Comparison of ENCODE assay signal across 8 mouse cellular contexts in genomic region chr3:35937345-35937744, GRCm38 (mm10). TPM values are rescaled to one million over a fixed set of nuclear protein-coding genes. Genes with fewer than 3 reads are reported as not detected.
DNase-seq lines count a peak whose midpoint lies in the region; ATAC-seq and TF ChIP-seq lines count a peak whose summit lies in the region.

Dcun1d1 (minus strand) TSS chr3:35937445.

- no peak within 1 kb of the TSS for H3K9ac ChIP-seq in lung, postnatal 0 days (replicated peaks; ENCODE audit: low read depth)
- H3K9ac ChIP-seq in limb, embryonic 14.5 days (ENCODE audit: low read depth, low read length, severe bottlenecking), result no peak within 1 kb of the TSS
- no peak within 1 kb of the TSS for H3K9ac ChIP-seq in stomach, embryonic 15.5 days

- H3K36me3 ChIP-seq in lung, postnatal 0 days (ENCODE audit: insufficient read depth, low read length), result no peaks in the 10 kb centered on the region
- peaks cover 11% of the 10 kb centered on the region; the same call in 1 of the 2 replicates for H3K36me3 ChIP-seq in limb, embryonic 14.5 days (ENCODE audit: control insufficient read depth, insufficient read depth, low read length)
- H3K36me3 ChIP-seq in stomach, embryonic 15.5 days, result no peaks in the 10 kb centered on the region

- intact Hi-C loops in heart, postnatal 36 days (cut with DNase I), result no loop called here

- WGBS in lung, postnatal 0 days, result 92% methylated on average over 6 of the region's 6 CpGs
- 89% methylated on average over 6 of the region's 6 CpGs for WGBS in limb, embryonic 14.5 days
- 93% methylated on average over 6 of the region's 6 CpGs for WGBS in stomach, embryonic 15.5 days

- no peaks in the 10 kb centered on the region for H3K27me3 ChIP-seq in lung, postnatal 0 days (replicated peaks; ENCODE audit: insufficient read depth, low read length)
- no peaks in the 10 kb centered on the region for H3K27me3 ChIP-seq in limb, embryonic 14.5 days (ENCODE audit: control insufficient read depth, insufficient read depth, low read length)
- no peaks in the 10 kb centered on the region for H3K27me3 ChIP-seq in stomach, embryonic 15.5 days (replicated peaks)

- H3K27ac ChIP-seq in lung, postnatal 0 days (ENCODE audit: low read length), result no peak within 1 kb of the TSS
- no peak within 1 kb of the TSS for H3K27ac ChIP-seq in limb, embryonic 14.5 days (replicated peaks; ENCODE audit: low read depth, low read length)
- no peak within 1 kb of the TSS for H3K27ac ChIP-seq in stomach, embryonic 15.5 days

- TF ChIP-seq CTCF in lung, postnatal 0 days (IDR thresholded peaks at IDR 0.05), result no peak

- no peaks in the 10 kb centered on the region for H3K9me3 ChIP-seq in lung, postnatal 0 days (ENCODE audit: low read length)
- H3K9me3 ChIP-seq in limb, embryonic 14.5 days (ENCODE audit: control insufficient read depth, low read length), result no peaks in the 10 kb centered on the region
- no peaks in the 10 kb centered on the region for H3K9me3 ChIP-seq in stomach, embryonic 15.5 days

- H3K4me3 ChIP-seq in lung, postnatal 0 days (ENCODE audit: low read depth, low read length), result no peak within 1 kb of the TSS
- H3K4me3 ChIP-seq in limb, embryonic 14.5 days (replicated peaks; ENCODE audit: low read length), result no peak within 1 kb of the TSS
- no peak within 1 kb of the TSS for H3K4me3 ChIP-seq in stomach, embryonic 15.5 days (replicated peaks)

- H3K4me1 ChIP-seq in lung, postnatal 0 days (ENCODE audit: insufficient read depth, low read depth, low read length), result peaks cover 10% of the 10 kb centered on the region
- H3K4me1 ChIP-seq in limb, embryonic 14.5 days (ENCODE audit: control insufficient read depth, insufficient read depth, low read length), result peaks cover 5% of the 10 kb centered on the region
- peaks cover 10% of the 10 kb centered on the region; the same call in 1 of the 2 replicates for H3K4me1 ChIP-seq in stomach, embryonic 15.5 days

- TF ChIP-seq POLR2A in limb, embryonic 14.5 days (IDR thresholded peaks at IDR 0.05; ENCODE audit: borderline replicate concordance, extremely low read depth, insufficient read depth, insufficient read length), result no peak

- no peak for TF ChIP-seq EP300 in lung, postnatal 0 days (IDR thresholded peaks at IDR 0.05)

- ATAC-seq in lung, postnatal 0 days, result no peak
- ATAC-seq in erythroid progenitor cell, adult 5-6 weeks (replicated peaks; ENCODE audit: low FRiP score, poor library complexity, severe bottlenecking), result no peak
- ATAC-seq in limb, embryonic 14.5 days (ENCODE audit: low FRiP score, low read depth), result no peak
- ATAC-seq in stomach, embryonic 15.5 days (ENCODE audit: insufficient read depth, low FRiP score, low read depth), result no peak

- no peak for DNase-seq in lung, postnatal 0 days (ENCODE audit: low spot score)
- no peak for DNase-seq in lung, postnatal 4 days
- no peak for DNase-seq in heart, postnatal 36 days
- no peak for DNase-seq in limb, embryonic 14.5 days (ENCODE audit: low spot score)
- no peak for DNase-seq in B cell, adult 2 months
- DNase-seq in lung, postnatal 36 days, result no peak

- no peak within 1 kb of the TSS for H3K4me2 ChIP-seq in lung, postnatal 0 days (replicated peaks; ENCODE audit: low read depth, low read length)
- H3K4me2 ChIP-seq in limb, embryonic 14.5 days (replicated peaks; ENCODE audit: low read depth, low read length, severe bottlenecking), result no peak within 1 kb of the TSS
- no peak within 1 kb of the TSS for H3K4me2 ChIP-seq in stomach, embryonic 15.5 days

RNA-seq across cellular contexts. Expression of gene Dcun1d1, which starts in this region (rescaled TPM):
- polyA plus RNA-seq in lung, postnatal 0 days (2015; fragmentation: Nextera tagmentation; extraction: Ambion mirVana), result 78.1 and 84.8 TPM in 2 replicates
- total RNA-seq in erythroid progenitor cell, adult 5-6 weeks (2015; ENCODE audit: low replicate concordance), result 114 and 132 TPM in 2 replicates
- 152 and 181 TPM in 2 replicates for total RNA-seq in erythroid progenitor cell, adult 5-6 weeks (2017; ENCODE audit: low replicate concordance)
- 10 to 100 TPM; 52.6 to 60.9 TPM for total RNA-seq in heart, postnatal 36 days (2021)
- polyA plus RNA-seq in limb, embryonic 14.5 days (2012; rRNA removed), result 24.4 and 35.7 TPM in 2 replicates
- 86.8 and 88.7 TPM in 2 replicates for polyA plus RNA-seq in limb, embryonic 14.5 days (2014; fragmentation: Nextera tagmentation; extraction: Ambion mirVana)
- 93.3 and 104 TPM in 2 replicates for polyA plus RNA-seq in stomach, embryonic 15.5 days (2015; fragmentation: Nextera tagmentation; extraction: Ambion mirVana)
